Mouse (Mus musculus) kidney, postnatal 0 days (tissue): ENCODE results near the gene Ankrd66. TPM values are rescaled to one million over a fixed set of nuclear protein-coding genes. Genes with fewer than 3 reads are reported as not detected.

Experiments used
- ATAC-seq: fragments of 200-750 bp; cut with Nextera tagmentation; replicated peaks from 2 replicates; pipeline ENCODE4 v1.8.0; 2017; ENCODE audit warnings: low read depth, moderate number of reproducible peaks, moderate TSS enrichment, moderate library complexity; ENCODE audit not compliant: low FRiP score
- DNase-seq: peaks from one replicate; pipeline ENCODE4 v3.0.0-alpha.2; 2016; ENCODE audit warnings: low spot score
- H3K27ac ChIP-seq: fragments of 300-500 bp; sonication (generic); 2 replicates; pipeline ENCODE4 v1.5.1; 2014; ENCODE audit warnings: mild to moderate bottlenecking
- H3K27me3 ChIP-seq: fragments of 300-500 bp; sonication (generic); 2 replicates; pipeline ENCODE4 v1.6.1; 2014; ENCODE audit warnings: low read length, mixed read lengths; ENCODE audit not compliant: insufficient read depth
- H3K36me3 ChIP-seq: fragments of 300-500 bp; sonication (generic); 2 replicates; pipeline ENCODE4 v1.6.1; 2014; ENCODE audit warnings: low read length, mixed read lengths; ENCODE audit not compliant: insufficient read depth
- H3K4me1 ChIP-seq: fragments of 300-500 bp; sonication (generic); replicated peaks from 2 replicates; pipeline ENCODE4 v1.6.1; 2014; ENCODE audit warnings: antibody characterized with exemption, low read length, mixed read lengths; ENCODE audit not compliant: insufficient read depth
- H3K4me2 ChIP-seq: fragments of 300-500 bp; sonication (generic); 2 replicates; pipeline ENCODE4 v1.6.1; 2014; ENCODE audit warnings: mild to moderate bottlenecking, low read length, moderate library complexity, mixed read lengths
- H3K4me3 ChIP-seq: fragments of 300-500 bp; sonication (generic); replicated peaks from 2 replicates; pipeline ENCODE4 v1.5.1; 2014; ENCODE audit warnings: low read depth, low read length
- H3K9ac ChIP-seq: fragments of 300-500 bp; sonication (generic); 2 replicates; pipeline ENCODE4 v1.6.1; 2014; ENCODE audit warnings: low read depth, low read length
- H3K9me3 ChIP-seq: fragments of 300-500 bp; sonication (generic); replicated peaks from 2 replicates; pipeline ENCODE4 v1.6.1; 2016; ENCODE audit warnings: low read length, inconsistent platforms, mixed read lengths
- CTCF ChIP-seq: IDR thresholded peaks from 2 replicates; pipeline ENCODE4 v1.5.1; 2016; ENCODE audit warnings: antibody characterized with exemption, low read depth, mild to moderate bottlenecking, moderate library complexity
- WGBS: fragments of 180-500 bp; shearing (Covaris S2); extraction: QIAGEN DNeasy Blood & Tissue Kit; methylation state at CpG from one replicate; pipeline ENCODE4 v1.1.7; 2014; 5-methylcytosine and 5-hydroxymethylcytosine counted together
- polyA plus RNA-seq: library from polyadenylated mRNA; unstranded; fragments of >200 nt; fragmentation: Nextera tagmentation; extraction: Ambion mirVana; gene quantifications from 2 replicates; pipeline ENCODE4 v1.2.1, GENCODE M21; 2015

Gene Ankrd66
- polyA plus RNA-seq, 1 experiment from 2014 or later, result 0.46 TPM

- WGBS, result 11% methylated on average over 8 of the region's 8 CpGs
- DNase-seq (peak; percentile 84), ATAC-seq (peak; percentile 91)
- Histone ChIP-seq H3K4me2 (peak overlapping the region; percentile 47), H3K36me3 (no peaks in the 10 kb centered on the region), H3K4me3 (no peak overlapping the region), H3K4me1 (peaks cover 13% of the 10 kb centered on the region; the same call in 1 of the 2 replicates), H3K27ac (peak overlapping the region; percentile 82), H3K27me3 (no peaks in the 10 kb centered on the region), H3K9me3 (no peaks in the 10 kb centered on the region), H3K9ac (peak overlapping the region; percentile 23; the same call in 1 of the 2 replicates)
- no peak for TF ChIP-seq CTCF
Measured at GRCm38 (mm10) chr17:43581012-43581467, 37.6 kb upstream of the Ankrd66 start.

- Histone ChIP-seq H3K4me3 (no peak overlapping the region), H3K4me2 (peak overlapping the region; percentile 47), H3K27ac (peak overlapping the region; percentile 82), H3K27me3 (no peaks in the 10 kb centered on the region), H3K36me3 (no peaks in the 10 kb centered on the region), H3K9me3 (no peaks in the 10 kb centered on the region), H3K9ac (peak overlapping the region; percentile 23; the same call in 1 of the 2 replicates), H3K4me1 (peaks cover 13% of the 10 kb centered on the region; the same call in 1 of the 2 replicates)
- TF ChIP-seq CTCF, result no peak
- WGBS, result 7% methylated on average over 3 of the region's 3 CpGs
- DNase-seq (peak; percentile 57), ATAC-seq (no peak)
Measured at GRCm38 (mm10) chr17:43580456-43580855, 37.0 kb upstream of the Ankrd66 start.

GRCm38 (mm10) chr17:43573624-43574073 is 30.2 kb upstream of the Ankrd66 start:
- 32% methylated on average over 3 of the region's 3 CpGs for WGBS
- no peaks in the 10 kb centered on the region for H3K9me3 ChIP-seq
- DNase-seq (no peak), ATAC-seq (no peak)
- no peak overlapping the region for H3K9ac ChIP-seq
- H3K4me1 ChIP-seq, result peaks cover 5% of the 10 kb centered on the region; the same call in 1 of the 2 replicates
- no peak overlapping the region for H3K27ac ChIP-seq
- no peaks in the 10 kb centered on the region for H3K27me3 ChIP-seq
- H3K36me3 ChIP-seq, result no peaks in the 10 kb centered on the region
- H3K4me2 ChIP-seq, result no peak overlapping the region
- TF ChIP-seq CTCF, result no peak
- H3K4me3 ChIP-seq, result no peak overlapping the region

GRCm38 (mm10) chr17:43569287-43569686 is 25.8 kb upstream of the Ankrd66 start:
- no peak for ATAC-seq
- peaks cover 5% of the 10 kb centered on the region; the same call in 1 of the 2 replicates for H3K4me1 ChIP-seq
- no peak overlapping the region for H3K9ac ChIP-seq
- H3K4me3 ChIP-seq, result peak overlapping the region; percentile 47; the same call in 1 of the 2 replicates
- H3K36me3 ChIP-seq, result no peaks in the 10 kb centered on the region
- TF ChIP-seq CTCF, result no peak
- no peak overlapping the region for H3K27ac ChIP-seq
- peak overlapping the region; percentile 87 for H3K4me2 ChIP-seq
- 49% methylated on average over 7 of the region's 7 CpGs for WGBS
- no peaks in the 10 kb centered on the region for H3K9me3 ChIP-seq
- no peak for DNase-seq
- no peaks in the 10 kb centered on the region for H3K27me3 ChIP-seq

GRCm38 (mm10) chr17:43567992-43568888 is 24.8 kb upstream of the Ankrd66 start, which contains the start of gene Pla2g7:
TSS of gene Pla2g7 (plus strand) at chr17:43568098.
- Histone ChIP-seq H3K27ac (peak within 1 kb of the TSS; percentile 63), H3K9me3 (no peaks in the 10 kb centered on the region), H3K4me1 (peaks cover 5% of the 10 kb centered on the region; the same call in 1 of the 2 replicates), H3K27me3 (no peaks in the 10 kb centered on the region), H3K4me2 (peak within 1 kb of the TSS; percentile 87), H3K9ac (peak within 1 kb of the TSS; percentile 57), H3K4me3 (peak within 1 kb of the TSS; percentile 47), H3K36me3 (no peaks in the 10 kb centered on the region)
- peak; percentile 93 for DNase-seq
- TF ChIP-seq CTCF, result no peak
- WGBS, result under 1% methylated on average over 34 of the region's 34 CpGs
- ATAC-seq, result peak; percentile 95

GRCm38 (mm10) chr17:43567593-43567991 is 24.2 kb upstream of the Ankrd66 start:
- TF ChIP-seq CTCF, result no peak
- no peak for DNase-seq
- peak; percentile 47 for ATAC-seq

More at GRCm38 (mm10) chr17:43567593-43567991, 24.2 kb upstream of the Ankrd66 start:
- Histone ChIP-seq H3K27ac (peak overlapping the region; percentile 63), H3K4me1 (peaks cover 5% of the 10 kb centered on the region; the same call in 1 of the 2 replicates), H3K4me3 (peak overlapping the region; percentile 47), H3K9me3 (no peaks in the 10 kb centered on the region), H3K4me2 (peak overlapping the region; percentile 87), H3K27me3 (no peaks in the 10 kb centered on the region), H3K36me3 (no peaks in the 10 kb centered on the region), H3K9ac (peak overlapping the region; percentile 57)
- WGBS, result 11% methylated on average over 12 of the region's 12 CpGs
